Mouse (Mus musculus) ES-E14 (cell line): ENCODE measurements around the gene Ltbp1.

Experiments used
- CHD2 ChIP-seq: IDR thresholded peaks from 2 replicates; pipeline ENCODE4 v1.6.1; 2014; ENCODE audit warnings: mild to moderate bottlenecking, low read depth, low read length, inconsistent platforms
- ZC3H11A ChIP-seq: IDR thresholded peaks from 2 replicates; pipeline ENCODE4 v1.6.1; 2012; ENCODE audit warnings: low read depth, mild to moderate bottlenecking, inconsistent platforms, low read length, borderline replicate concordance
- ZNF384 ChIP-seq: IDR thresholded peaks from 2 replicates; pipeline ENCODE4 v1.6.1; 2012; ENCODE audit warnings: low read depth, low read length, inconsistent platforms

GRCm38 (mm10) chr17:74995266-74995665, 10.1 kb upstream of the Ltbp1 start:
- TF ChIP-seq CHD2 (no peak), ZC3H11A (no peak), ZNF384 (no peak)
